Mouse (Mus musculus) embryonic stem cell, embryonic (primary cell): ENCODE measurements around the gene Dek.

Source experiments
- CTCF ChIA-PET, 4 experiments: fragments of 300-600 bp in 2 of 4; fragments of 350-600 bp in 2 of 4; sonication (Branson Sonifier 250); formaldehyde crosslinking; loops; one replicate each; lab custom pipeline; 2022; ENCODE audit warnings: inconsistent platforms in 2 of 4; lab: Charles Lee
- POLR2A ChIA-PET, 4 experiments: fragments of 300-600 bp in 2 of 4; fragments of 350-600 bp in 2 of 4; sonication (Branson Sonifier 250); formaldehyde crosslinking; loops; one replicate each; lab custom pipeline; 2022; ENCODE audit warnings: antibody characterized with exemption in 4 of 4, inconsistent platforms in 1 of 4; lab: Charles Lee

The Dek gene

DNA sequence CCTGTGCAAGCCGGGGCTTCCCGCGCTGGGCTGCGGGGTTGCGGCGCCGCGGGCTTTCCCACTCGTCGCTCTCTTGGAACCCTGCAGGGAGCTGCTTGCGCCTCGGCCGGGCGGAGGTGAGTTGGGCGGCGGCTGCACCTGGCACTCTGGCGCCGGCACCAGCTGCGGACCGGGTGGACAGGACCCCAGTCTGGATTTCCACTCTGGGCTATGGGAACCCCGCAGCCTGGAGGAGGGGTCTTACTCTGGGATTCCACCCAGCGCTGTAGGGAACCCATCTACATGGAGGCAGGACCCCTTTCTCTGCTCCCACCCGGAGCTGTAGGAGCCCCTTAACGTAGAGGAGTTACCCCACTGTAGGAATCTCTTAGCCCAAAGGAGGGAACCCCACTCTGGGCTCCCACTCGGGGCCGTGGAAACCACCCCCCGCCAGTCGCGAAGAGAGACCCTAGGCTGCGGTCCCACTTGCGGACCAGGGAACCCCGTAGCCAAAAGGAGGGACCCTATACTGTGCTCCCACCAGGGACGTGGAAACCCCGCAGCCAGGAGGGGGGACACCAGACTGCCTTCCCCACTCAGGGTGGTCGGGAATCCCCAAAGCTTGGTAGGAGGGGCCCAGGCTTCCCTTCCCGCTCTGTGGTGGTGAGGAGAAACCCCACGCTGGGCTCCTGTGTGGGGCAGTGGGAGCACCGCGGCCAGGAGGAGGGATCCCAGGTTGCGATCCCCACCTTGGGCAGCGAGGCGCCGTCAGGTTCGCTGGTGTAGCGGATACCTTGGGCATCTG is 62.0 kb downstream of the Dek start:
- CTCF ChIA-PET, result interaction anchor here in 1 of 4 experiments (0.6 to 2.6 kb wide), 4 partner anchors 27 to 254 kb away, joined by 4 to 9 read pairs (median 6); partner anchors contain the start of gene Nhlrc1
- POLR2A ChIA-PET, result interaction anchor here (0.6 to 3.1 kb wide), 43 partner anchors 9 to 1502 kb away, joined by 3 to 15 read pairs (median 4); partner anchors contain the start of gene Dek (in 1 of the 4)

DNA sequence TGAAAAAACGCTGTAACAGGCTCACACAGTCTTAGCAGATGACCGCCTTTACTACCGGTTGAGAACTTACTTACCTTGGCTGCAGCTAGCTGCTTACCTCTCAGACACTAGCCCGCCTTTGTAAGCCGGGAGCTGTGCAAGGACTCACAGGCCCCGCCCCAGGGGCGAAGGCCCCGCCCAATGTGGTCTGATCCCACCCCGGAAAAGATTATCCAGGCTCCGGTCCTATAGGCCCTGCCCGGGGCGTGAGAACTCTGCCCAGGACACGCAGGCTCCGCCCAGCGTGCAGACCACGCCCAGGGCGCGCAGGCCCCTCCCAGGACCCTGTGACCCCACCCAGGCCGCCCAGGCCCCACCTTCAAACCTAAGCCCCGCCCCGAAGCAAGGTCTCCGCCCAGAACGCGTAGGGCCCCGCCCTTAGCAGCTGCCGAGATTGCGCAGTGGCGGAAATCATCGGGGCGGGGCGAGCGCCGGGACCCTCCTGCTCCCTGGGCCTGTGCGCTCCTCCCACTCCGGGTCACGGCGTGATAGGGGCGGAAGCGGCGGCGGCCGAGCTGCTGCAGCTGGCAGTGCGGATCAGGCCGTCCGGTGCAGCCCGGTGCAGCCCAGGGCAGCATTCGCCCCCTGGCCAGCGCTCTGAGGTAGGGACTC is 62.8 kb downstream of the Dek start, which contains the start of gene Kdm1b:
Gene Kdm1b, plus strand, starts transcription at position 470 of the 651 bp plus-strand sequence.
- CTCF ChIA-PET, result interaction anchor here in 3 of 4 experiments (0.6 to 2.6 kb wide), 7 partner anchors 26 to 255 kb away, joined by 3 to 9 read pairs (median 4); partner anchors contain the start of gene Nhlrc1 (in 1 of the 3)
- POLR2A ChIA-PET, result interaction anchor here (0.6 to 3.1 kb wide), 61 partner anchors 10 to 1503 kb away, joined by 3 to 15 read pairs (median 4); partner anchors contain the start of gene Dek (in 1 of the 4)

DNA sequence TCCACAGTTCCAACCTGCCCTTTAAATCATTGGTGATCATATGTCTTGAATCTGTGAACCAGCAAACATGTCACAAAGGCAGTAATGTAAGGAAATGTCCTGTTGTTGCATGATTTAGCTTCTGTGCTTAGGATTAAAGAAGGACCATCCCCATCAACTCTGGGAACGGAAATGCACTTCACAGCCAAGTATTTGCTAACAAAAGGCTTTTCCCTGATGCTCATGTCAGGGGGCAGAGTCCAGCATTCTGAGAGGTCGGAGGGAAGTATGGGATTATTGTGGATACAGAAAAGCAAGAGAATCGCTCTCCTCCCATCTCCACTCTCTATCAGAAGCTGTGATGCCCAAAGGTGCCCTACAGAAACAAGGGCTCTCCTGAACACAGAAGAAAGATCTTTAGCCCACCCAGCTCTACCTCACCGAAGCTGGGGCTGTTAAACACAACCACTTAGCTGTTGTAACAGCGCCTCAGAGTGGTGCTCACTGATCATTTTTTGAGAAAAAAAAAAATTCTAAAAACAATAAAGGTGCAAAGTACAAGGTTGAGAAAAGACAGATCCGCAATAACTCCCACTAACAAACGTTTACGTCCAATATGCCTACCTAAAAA is 63.9 kb downstream of the Dek start:
- POLR2A ChIA-PET, result interaction anchor here in 3 of 4 experiments (0.6 to 3.1 kb wide), 23 partner anchors 9 to 347 kb away, joined by 3 to 15 read pairs (median 4); no protein-coding TSS in a partner anchor
- CTCF ChIA-PET, result interaction anchor here (0.7 to 2.6 kb wide), 7 partner anchors 25 to 784 kb away, joined by 3 to 9 read pairs (median 3); no protein-coding TSS in a partner anchor

DNA sequence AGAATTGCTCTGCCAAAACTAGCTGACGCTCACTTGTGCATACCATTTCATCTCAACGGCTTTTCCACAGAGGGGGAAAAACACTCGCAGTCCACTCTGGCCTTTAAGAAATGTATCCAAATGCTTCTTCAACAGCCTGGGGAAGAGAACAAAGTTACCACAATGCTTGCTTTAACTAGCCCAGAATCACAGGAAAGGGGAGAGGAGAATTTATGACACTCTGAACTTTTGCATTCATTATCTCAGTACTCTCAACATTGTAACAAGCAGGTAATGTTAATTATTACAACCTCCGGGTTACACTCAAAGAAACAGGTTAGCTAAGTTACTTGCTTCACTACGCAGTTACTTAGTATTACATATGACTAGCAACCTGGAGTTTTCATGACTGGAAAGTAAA is 65.9 kb downstream of the Dek start:
- CTCF ChIA-PET, result no interaction called here
- POLR2A ChIA-PET, result interaction anchor here in 1 of 4 experiments (1.4 kb wide), 1 partner anchor 19 kb away, joined by 3 read pairs; no protein-coding TSS in a partner anchor

DNA sequence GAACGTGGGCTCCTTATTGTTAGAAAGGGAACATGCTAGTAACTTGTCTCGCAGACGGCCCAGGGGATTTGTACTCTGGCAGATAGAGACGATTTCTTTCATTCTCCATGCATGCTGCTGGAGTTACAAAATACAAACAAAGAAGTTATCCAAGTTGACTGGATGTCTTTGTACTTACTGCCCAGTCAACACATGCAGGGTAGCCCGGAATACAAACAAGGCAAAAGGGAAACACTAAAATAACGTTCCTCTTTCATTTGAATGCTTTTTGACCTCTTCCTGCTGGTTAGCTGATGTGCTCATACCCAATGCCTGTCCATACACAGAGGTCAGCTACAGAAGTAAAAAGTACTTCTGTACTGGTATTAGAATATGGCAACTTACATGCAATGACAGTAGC is 68.1 kb downstream of the Dek start:
- ChIA-PET POLR2A (interaction anchor here in 1 of 4 experiments (0.8 to 2.6 kb wide), 2 partner anchors 10 to 15 kb away, joined by 3 to 10 read pairs; no protein-coding TSS in a partner anchor), CTCF (interaction anchor here in 2 of 4 experiments (1.0 to 1.1 kb wide), 2 partner anchors 10 to 21 kb away, joined by 3 read pairs; no protein-coding TSS in a partner anchor)
